Mouse (Mus musculus): ENCODE results near the gene Uqcrq. TPM values are rescaled to one million over a fixed set of nuclear protein-coding genes. Genes with fewer than 3 reads are reported as not detected.

The Uqcrq gene
- polyA plus RNA-seq, 1 experiment from 2014 or later, result 635 TPM

DNA sequence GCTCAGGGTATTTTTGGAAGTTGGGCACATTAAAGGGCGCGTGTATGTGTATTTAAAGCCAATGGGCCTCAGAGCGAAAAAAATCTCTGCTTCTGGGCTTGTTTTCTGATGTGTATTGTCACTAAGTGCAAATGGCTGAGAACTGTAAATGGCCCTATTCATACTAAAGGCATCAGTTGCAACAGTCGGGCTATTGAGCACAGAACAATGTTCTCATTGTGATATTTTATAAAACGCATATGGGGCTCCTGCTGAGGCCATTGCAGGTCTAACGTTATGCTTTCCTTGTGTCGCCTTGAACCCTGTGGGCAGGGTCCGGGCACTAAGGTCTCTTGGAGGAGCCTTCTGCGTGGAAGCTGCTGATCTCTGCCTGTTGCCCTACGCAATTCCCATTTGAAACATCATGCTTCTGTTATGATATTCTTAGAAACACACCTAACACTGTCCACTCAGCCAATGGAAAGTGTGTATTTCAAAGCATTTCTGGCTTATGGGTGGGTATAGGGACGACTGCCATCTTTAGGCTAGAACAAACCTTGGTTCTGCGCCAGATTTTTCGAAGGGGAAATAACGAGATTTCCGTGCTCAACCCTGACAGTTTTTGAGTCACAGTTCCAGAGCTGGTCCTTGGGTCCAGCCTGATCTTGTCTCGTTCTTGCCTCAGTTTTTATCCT is 38.8 kb upstream of the Uqcrq start:
- peaks cover 9% of the 10 kb centered on the region for H3K4me1 ChIP-seq (ENCODE audit: control insufficient read depth, insufficient read depth, low read length)
- DNase-seq (ENCODE audit: low spot score, missing footprints) (peak; percentile 82), ATAC-seq (ENCODE audit: low FRiP score) (no peak)
- peaks cover 53% of the 10 kb centered on the region for H3K27me3 ChIP-seq (ENCODE audit: control insufficient read depth, insufficient read depth, low read length)
- no peaks in the 10 kb centered on the region for H3K36me3 ChIP-seq (ENCODE audit: control insufficient read depth, insufficient read depth, low read length)
- H3K9me3 ChIP-seq (ENCODE audit: control insufficient read depth, low read length), result no peaks in the 10 kb centered on the region
- WGBS, result 48% methylated on average over 16 of the region's 16 CpGs
- H3K27ac ChIP-seq (ENCODE audit: low read depth, low read length), result no peak overlapping the region
- no peak overlapping the region for H3K4me3 ChIP-seq (ENCODE audit: low read depth, low read length)
- no peak overlapping the region for H3K9ac ChIP-seq (ENCODE audit: low read length)
- H3K4me2 ChIP-seq, result no peak overlapping the region

DNA sequence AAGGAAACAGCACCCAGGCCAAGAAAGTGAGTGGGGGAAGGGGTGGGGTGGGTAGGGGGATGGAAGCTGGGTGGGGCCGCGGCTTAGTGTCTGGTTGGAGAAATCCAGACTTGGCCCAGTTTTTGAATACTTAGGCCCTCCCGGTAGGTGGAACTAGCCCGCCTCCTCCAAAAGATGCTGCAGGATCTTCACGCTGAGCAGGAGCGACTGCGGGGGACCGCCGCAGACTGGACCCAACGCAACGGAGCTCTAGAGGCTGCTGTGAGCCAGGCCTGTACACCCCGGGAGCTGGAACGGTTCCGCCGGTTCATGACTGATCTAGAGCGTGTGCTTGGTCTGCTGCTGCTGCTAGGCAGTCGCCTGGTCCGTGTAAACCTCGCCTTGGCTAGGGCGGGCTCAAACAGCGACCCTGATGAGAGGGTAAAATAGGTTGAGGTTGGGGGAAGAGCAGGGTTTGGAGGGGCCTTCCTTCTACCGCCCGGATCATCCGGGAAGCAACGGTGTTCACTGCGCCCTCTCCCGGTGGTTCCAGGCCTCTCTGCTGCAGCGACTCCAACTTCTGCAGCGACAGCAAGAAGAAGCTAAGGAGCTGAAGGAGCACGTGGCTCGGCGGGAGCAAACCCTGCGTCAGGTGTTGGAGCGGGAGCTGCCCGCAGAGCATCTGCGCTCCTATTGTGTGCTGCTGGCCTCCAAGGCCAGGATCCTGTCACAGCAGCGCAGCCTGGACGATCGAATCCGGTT is 35.8 kb upstream of the Uqcrq start:
- H3K4me3 ChIP-seq (ENCODE audit: low read depth, low read length), result 0 out of 2 replicates have a peak overlapping the region, but pooled peaks have one; percentile 6
- H3K9ac ChIP-seq (ENCODE audit: low read length), result peak overlapping the region; percentile 46; the same call in 1 of the 2 replicates
- peaks cover 13% of the 10 kb centered on the region for H3K4me1 ChIP-seq (ENCODE audit: control insufficient read depth, insufficient read depth, low read length)
- no peak overlapping the region for H3K27ac ChIP-seq (ENCODE audit: low read depth, low read length)
- ATAC-seq (ENCODE audit: low FRiP score), result peak; percentile 60; the same call in 1 of the 2 replicates
- H3K36me3 ChIP-seq (ENCODE audit: control insufficient read depth, insufficient read depth, low read length), result no peaks in the 10 kb centered on the region
- H3K9me3 ChIP-seq (ENCODE audit: control insufficient read depth, low read length), result no peaks in the 10 kb centered on the region
- WGBS, result 3% methylated on average over 40 of the region's 40 CpGs
- H3K4me2 ChIP-seq, result peak overlapping the region; percentile 42
- DNase-seq (ENCODE audit: low spot score, missing footprints), result peak; percentile 98
- peaks cover 75% of the 10 kb centered on the region for H3K27me3 ChIP-seq (ENCODE audit: control insufficient read depth, insufficient read depth, low read length)

DNA sequence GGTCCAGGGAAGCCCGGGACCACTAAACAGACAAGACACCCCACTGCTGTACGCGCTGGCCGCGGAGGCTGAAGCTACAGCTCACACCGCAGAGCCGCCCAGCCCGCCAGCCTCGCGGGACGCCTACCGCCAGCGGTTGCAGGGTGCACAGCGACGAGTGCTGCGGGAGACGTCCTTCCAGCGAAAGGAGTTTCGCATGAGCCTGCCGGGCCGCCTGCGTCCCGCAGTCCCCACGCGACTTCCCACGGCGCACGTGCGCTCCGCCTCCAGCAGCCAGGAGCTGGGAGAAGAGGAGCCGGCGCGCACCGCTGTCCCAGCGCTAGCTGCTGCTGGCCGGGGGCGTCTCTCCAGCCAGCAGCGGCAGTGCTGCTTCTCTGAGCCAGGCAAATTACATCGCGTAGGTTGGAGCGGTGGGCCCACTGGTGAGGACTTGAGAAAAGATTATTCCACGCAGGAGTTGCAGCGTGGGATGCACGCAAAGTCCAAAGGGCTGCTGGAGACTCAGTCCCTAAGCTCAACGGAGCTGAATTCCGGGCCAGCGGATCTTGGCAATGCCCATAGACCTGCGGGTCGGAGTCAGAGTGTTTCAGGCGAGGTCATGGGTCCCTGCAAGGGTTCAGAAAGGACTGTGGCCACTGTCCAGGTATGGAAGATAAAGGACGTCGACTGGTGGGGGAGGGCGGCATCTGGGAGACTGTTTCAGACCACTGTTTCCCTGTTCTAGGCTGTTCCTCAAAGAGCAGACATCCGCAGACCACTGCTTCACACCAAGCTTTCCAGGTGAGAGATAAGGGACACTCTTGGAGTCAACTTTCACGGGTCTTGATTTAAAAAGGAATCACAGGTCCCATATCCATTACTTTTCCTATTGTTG is 33.2 kb upstream of the Uqcrq start:
- Histone ChIP-seq H3K27me3 (ENCODE audit: control insufficient read depth, insufficient read depth, low read length) (peaks cover 63% of the 10 kb centered on the region), H3K36me3 (ENCODE audit: control insufficient read depth, insufficient read depth, low read length) (no peaks in the 10 kb centered on the region), H3K4me3 (ENCODE audit: low read depth, low read length) (peak overlapping the region; percentile 36), H3K4me2 (peak overlapping the region; percentile 64), H3K9ac (ENCODE audit: low read length) (peak overlapping the region; percentile 47; the same call in 1 of the 2 replicates), H3K27ac (ENCODE audit: low read depth, low read length) (no peak overlapping the region), H3K9me3 (ENCODE audit: control insufficient read depth, low read length) (no peaks in the 10 kb centered on the region), H3K4me1 (ENCODE audit: control insufficient read depth, insufficient read depth, low read length) (peaks cover 4% of the 10 kb centered on the region; the same call in 1 of the 2 replicates)
- ATAC-seq (ENCODE audit: low FRiP score) (no peak), DNase-seq (ENCODE audit: low spot score, missing footprints) (peak; percentile 94)
- 6% methylated on average over 55 of the region's 55 CpGs for WGBS

DNA sequence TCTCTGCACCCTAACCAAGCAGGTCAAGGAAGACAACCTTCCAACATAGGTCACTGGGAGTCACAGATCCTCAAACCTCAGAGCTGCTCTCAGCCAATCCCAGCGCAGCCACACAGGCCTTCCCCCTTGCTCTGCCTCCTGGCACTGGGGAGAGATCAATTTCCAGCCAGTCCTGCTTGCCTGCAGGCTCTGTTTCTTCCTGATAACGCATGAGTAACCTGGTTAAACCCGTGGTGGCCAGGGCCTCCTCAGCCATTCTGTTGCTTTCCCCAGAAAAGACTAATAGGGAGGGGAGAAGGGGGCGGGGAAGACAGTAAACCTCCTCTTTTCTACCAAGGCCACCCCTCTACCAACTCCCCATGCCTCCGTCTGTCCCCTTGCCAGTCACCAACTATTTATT is 31.1 kb upstream of the Uqcrq start:
- ATAC-seq (ENCODE audit: low FRiP score), result no peak
- no peak overlapping the region for H3K9ac ChIP-seq (ENCODE audit: low read length)

DNA sequence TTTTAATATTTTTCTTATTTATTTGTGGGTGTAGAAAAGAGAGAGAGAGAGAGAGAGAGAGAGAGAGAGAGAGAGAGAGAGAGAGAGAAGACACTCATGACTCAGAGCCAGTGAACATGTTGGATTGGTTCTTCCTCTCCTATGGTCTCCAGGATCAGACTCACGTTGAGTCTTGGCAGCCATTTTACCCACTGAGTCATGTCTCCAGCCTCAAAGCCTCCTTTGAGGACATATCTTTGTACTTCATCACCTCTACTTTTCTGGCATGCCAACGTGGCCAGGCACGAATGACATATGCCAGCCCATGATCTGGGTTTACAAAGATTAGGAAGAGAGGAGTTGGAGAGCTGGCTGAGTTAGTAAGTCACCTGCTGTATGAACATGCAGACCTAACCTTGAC is 29.6 kb upstream of the Uqcrq start:
- Histone ChIP-seq H3K27ac (ENCODE audit: low read depth, low read length) (no peak overlapping the region), H3K4me2 (no peak overlapping the region), H3K27me3 (ENCODE audit: control insufficient read depth, insufficient read depth, low read length) (peaks cover 62% of the 10 kb centered on the region), H3K36me3 (ENCODE audit: control insufficient read depth, insufficient read depth, low read length) (no peaks in the 10 kb centered on the region), H3K4me3 (ENCODE audit: low read depth, low read length) (no peak overlapping the region), H3K4me1 (ENCODE audit: control insufficient read depth, insufficient read depth, low read length) (peaks cover 6% of the 10 kb centered on the region; the same call in 1 of the 2 replicates), H3K9me3 (ENCODE audit: control insufficient read depth, low read length) (no peaks in the 10 kb centered on the region), H3K9ac (ENCODE audit: low read length) (no peak overlapping the region)
- DNase-seq (ENCODE audit: low spot score, missing footprints), result no peak
- 82% methylated on average over 3 of the region's 3 CpGs for WGBS
- ATAC-seq (ENCODE audit: low FRiP score), result no peak

More for the DNA sequence above, 31.1 kb upstream of the Uqcrq start:
- peaks cover 6% of the 10 kb centered on the region; the same call in 1 of the 2 replicates for H3K4me1 ChIP-seq (ENCODE audit: control insufficient read depth, insufficient read depth, low read length)
- no peaks in the 10 kb centered on the region for H3K36me3 ChIP-seq (ENCODE audit: control insufficient read depth, insufficient read depth, low read length)
- no peak for DNase-seq (ENCODE audit: low spot score, missing footprints)
- WGBS, result 17% methylated on average over 5 of the region's 5 CpGs
- no peaks in the 10 kb centered on the region for H3K9me3 ChIP-seq (ENCODE audit: control insufficient read depth, low read length)
- no peak overlapping the region for H3K4me3 ChIP-seq (ENCODE audit: low read depth, low read length)
- no peak overlapping the region for H3K27ac ChIP-seq (ENCODE audit: low read depth, low read length)
- no peak overlapping the region for H3K4me2 ChIP-seq
- peaks cover 71% of the 10 kb centered on the region for H3K27me3 ChIP-seq (ENCODE audit: control insufficient read depth, insufficient read depth, low read length)

DNA sequence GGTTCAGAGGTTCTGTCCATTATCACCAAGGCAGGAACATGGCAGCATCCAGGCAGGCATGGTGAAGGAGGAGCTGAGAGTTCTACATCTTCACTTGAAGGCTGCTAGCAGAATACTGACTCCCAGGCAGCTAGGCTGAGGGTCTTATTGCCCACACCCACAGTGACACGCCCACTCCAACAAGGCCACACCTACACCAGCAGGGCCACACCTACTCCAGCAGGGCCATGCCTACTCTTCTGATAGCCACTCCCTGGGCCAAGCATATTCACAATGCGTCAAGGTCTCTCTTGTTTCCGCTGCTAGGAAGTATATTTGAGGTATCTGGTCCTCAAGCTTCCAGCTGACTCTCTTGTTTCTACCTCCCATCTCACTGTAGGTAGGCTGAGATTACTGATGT is 28.4 kb upstream of the Uqcrq start:
- 50% methylated on average over 3 of the region's 3 CpGs for WGBS
- Histone ChIP-seq H3K36me3 (ENCODE audit: control insufficient read depth, insufficient read depth, low read length) (no peaks in the 10 kb centered on the region), H3K9ac (ENCODE audit: low read length) (no peak overlapping the region), H3K4me3 (ENCODE audit: low read depth, low read length) (no peak overlapping the region), H3K9me3 (ENCODE audit: control insufficient read depth, low read length) (no peaks in the 10 kb centered on the region), H3K27ac (ENCODE audit: low read depth, low read length) (no peak overlapping the region), H3K27me3 (ENCODE audit: control insufficient read depth, insufficient read depth, low read length) (peaks cover 50% of the 10 kb centered on the region), H3K4me2 (no peak overlapping the region), H3K4me1 (ENCODE audit: control insufficient read depth, insufficient read depth, low read length) (peaks cover 6% of the 10 kb centered on the region; the same call in 1 of the 2 replicates)
- ATAC-seq (ENCODE audit: low FRiP score) (no peak), DNase-seq (ENCODE audit: low spot score, missing footprints) (no peak)

DNA sequence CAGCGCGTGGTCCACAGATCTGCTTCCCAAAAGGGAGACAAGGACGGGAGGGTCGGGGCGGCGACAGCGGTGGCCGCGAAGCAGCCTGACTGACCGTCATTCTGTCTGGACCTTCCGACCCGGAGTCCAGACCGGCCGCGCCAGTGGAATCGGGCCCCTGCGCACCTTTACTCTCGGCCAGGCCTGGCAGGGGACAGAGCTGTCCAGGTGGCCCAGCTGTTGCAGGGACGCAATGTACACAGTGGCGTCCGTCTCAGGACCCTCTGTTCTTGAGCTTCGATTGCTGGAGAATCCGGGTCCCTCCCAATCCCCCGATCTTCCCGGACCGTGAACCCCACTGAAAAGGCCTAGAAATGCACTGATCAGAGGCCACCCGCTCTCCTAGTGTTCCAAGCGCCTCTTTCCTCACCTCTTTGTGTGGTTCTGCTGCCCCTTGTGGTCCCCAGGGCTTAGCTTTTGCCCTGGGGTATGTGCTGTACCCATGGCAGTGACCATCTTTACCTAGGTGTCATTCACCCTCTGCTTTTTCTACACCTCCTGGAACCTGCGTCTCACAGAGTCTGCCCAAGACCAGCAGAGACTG is 26.8 kb upstream of the Uqcrq start:
- DNase-seq (ENCODE audit: low spot score, missing footprints), result peak; percentile 88
- peak; percentile 19; the same call in 1 of the 2 replicates for ATAC-seq (ENCODE audit: low FRiP score)
- WGBS, result 4% methylated on average over 29 of the region's 29 CpGs
- peak overlapping the region; percentile 43 for H3K4me3 ChIP-seq (ENCODE audit: low read depth, low read length)
- H3K27ac ChIP-seq (ENCODE audit: low read depth, low read length), result no peak overlapping the region
- no peaks in the 10 kb centered on the region for H3K9me3 ChIP-seq (ENCODE audit: control insufficient read depth, low read length)
- H3K4me2 ChIP-seq, result peak overlapping the region; percentile 83
- H3K27me3 ChIP-seq (ENCODE audit: control insufficient read depth, insufficient read depth, low read length), result peaks cover 34% of the 10 kb centered on the region
- H3K4me1 ChIP-seq (ENCODE audit: control insufficient read depth, insufficient read depth, low read length), result 0 out of 2 replicates have a peak, but pooled peaks cover 3% of the 10 kb centered on the region
- peak overlapping the region; percentile 62 for H3K9ac ChIP-seq (ENCODE audit: low read length)
- no peaks in the 10 kb centered on the region for H3K36me3 ChIP-seq (ENCODE audit: control insufficient read depth, insufficient read depth, low read length)

DNA sequence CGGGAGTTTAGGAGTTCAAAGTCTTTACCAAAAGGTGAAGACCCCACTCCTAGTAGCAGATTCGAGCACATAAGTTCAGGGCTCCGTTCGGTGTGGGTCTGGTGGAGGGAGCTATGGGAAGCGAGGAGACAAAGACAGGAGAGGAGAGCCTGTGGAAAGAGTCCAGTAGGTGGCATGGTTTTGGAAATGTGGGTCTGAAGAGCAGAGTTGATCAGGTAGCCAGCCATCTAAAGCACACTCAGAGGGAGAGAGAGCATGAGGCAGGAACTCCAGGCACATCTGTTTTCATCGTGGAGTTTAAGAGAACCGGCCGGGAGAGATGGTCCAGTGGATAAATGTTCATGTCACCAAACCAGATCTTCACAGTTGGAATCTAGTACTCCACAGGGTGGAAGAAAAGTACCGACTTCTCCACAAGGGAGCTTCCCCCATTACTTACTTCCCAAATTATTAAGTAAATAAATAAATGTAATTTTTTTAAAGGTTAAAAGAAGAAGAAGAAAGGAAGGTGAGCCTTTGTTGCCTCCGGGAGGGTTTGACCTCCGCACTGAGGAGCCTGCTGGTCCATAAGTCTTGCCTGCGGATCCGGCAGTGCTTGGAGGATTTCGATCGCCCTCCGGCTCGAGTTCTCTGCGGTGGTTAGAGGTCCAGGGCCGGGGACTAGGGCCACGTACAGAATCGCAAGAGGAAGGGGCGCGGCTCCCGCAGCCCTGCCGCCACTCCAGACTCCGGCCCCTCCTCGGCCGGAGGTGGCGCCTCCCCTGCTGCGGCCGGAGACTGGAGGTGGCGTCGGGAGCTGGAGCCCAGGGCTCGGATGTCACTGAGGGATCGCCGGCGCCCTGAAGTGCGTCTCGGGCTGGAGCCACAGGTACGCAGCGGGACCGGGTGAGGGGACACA is 26.1 kb upstream of the Uqcrq start, which contains the start of the genes Gm10447 and Shroom1:
Gm10447 (minus strand) TSS at position 637 of the 898 bp plus-strand sequence.
Shroom1 (plus strand) TSS at position 732 of the 898 bp plus-strand sequence.
- H3K9me3 ChIP-seq (ENCODE audit: control insufficient read depth, low read length), result no peaks in the 10 kb centered on the region
- DNase-seq (ENCODE audit: low spot score, missing footprints) (peak; percentile 94), ATAC-seq (ENCODE audit: low FRiP score) (peak; percentile 75)
- peak within 1 kb of the TSS; percentile 62 for H3K9ac ChIP-seq (ENCODE audit: low read length)
- H3K4me1 ChIP-seq (ENCODE audit: control insufficient read depth, insufficient read depth, low read length), result 0 out of 2 replicates have a peak, but pooled peaks cover 3% of the 10 kb centered on the region
- H3K4me2 ChIP-seq, result peak within 1 kb of the TSS; percentile 83
- WGBS, result 6% methylated on average over 42 of the region's 42 CpGs
- no peaks in the 10 kb centered on the region for H3K36me3 ChIP-seq (ENCODE audit: control insufficient read depth, insufficient read depth, low read length)
- H3K4me3 ChIP-seq (ENCODE audit: low read depth, low read length), result peak within 1 kb of the TSS; percentile 43
- H3K27me3 ChIP-seq (ENCODE audit: control insufficient read depth, insufficient read depth, low read length), result peaks cover 27% of the 10 kb centered on the region
- H3K27ac ChIP-seq (ENCODE audit: low read depth, low read length), result no peak within 1 kb of the TSS

Data from midbrain, embryonic 11.5 days (tissue).